Mouse (Mus musculus) thymus, adult 2 months (tissue): ENCODE measurements around the gene Npnt. TPM values are rescaled to one million over a fixed set of nuclear protein-coding genes. Genes with fewer than 3 reads are reported as not detected.

Source experiments
- DNase-seq: peaks from one replicate; pipeline ENCODE4 v3.0.0; 2021
- H3K27ac ChIP-seq: fragments of 200-500 bp; 2 replicates; pipeline ENCODE4 v1.5.1; 2012; ENCODE audit warnings: low read length, control low read depth; ENCODE audit not compliant: control insufficient read depth, insufficient read depth
- H3K27me3 ChIP-seq: fragments of 200-500 bp; 2 replicates; pipeline ENCODE4 v1.6.1; 2012; ENCODE audit warnings: mild to moderate bottlenecking, low read length, moderate library complexity, mixed read lengths; ENCODE audit not compliant: control insufficient read depth, insufficient read depth
- H3K36me3 ChIP-seq: fragments of 200-500 bp; 2 replicates; pipeline ENCODE4 v1.6.1; 2012; ENCODE audit warnings: mild to moderate bottlenecking, low read length, moderate library complexity; ENCODE audit not compliant: control insufficient read depth, insufficient read depth
- H3K4me1 ChIP-seq: fragments of 200-500 bp; replicated peaks from 2 replicates; pipeline ENCODE4 v1.6.1; 2012; ENCODE audit warnings: low read length; ENCODE audit not compliant: control insufficient read depth, insufficient read depth
- H3K4me3 ChIP-seq: fragments of 200-500 bp; 2 replicates; pipeline ENCODE4 v1.5.1; 2012; ENCODE audit warnings: mild to moderate bottlenecking, low read length, control low read depth, moderate library complexity; ENCODE audit not compliant: control insufficient read depth, insufficient read depth
- CTCF ChIP-seq: fragments of 200-500 bp; IDR thresholded peaks from 2 replicates; pipeline ENCODE4 v1.5.1; 2012; ENCODE audit warnings: mild to moderate bottlenecking, control low read depth, low read length, moderate library complexity, borderline replicate concordance; ENCODE audit not compliant: control insufficient read depth, poor library complexity, insufficient read depth; ENCODE audit errors: extremely low read depth
- POLR2A ChIP-seq: fragments of 200-500 bp; IDR thresholded peaks from 2 replicates; pipeline ENCODE4 v1.6.1; 2012; ENCODE audit warnings: mild to moderate bottlenecking, low read length, control low read depth, moderate library complexity; ENCODE audit not compliant: control insufficient read depth, poor library complexity, insufficient read depth; ENCODE audit errors: extremely low read depth
- WGBS: fragments of 180-500 bp; shearing (Covaris S2); methylation state at CpG from one replicate; pipeline ENCODE4 v1.1.7; 2018; 5-methylcytosine and 5-hydroxymethylcytosine counted together
- polyA plus RNA-seq: library from polyadenylated mRNA; depleted of rRNA; stranded (reverse); fragments of >200 nt; gene quantifications from 2 replicates; pipeline ENCODE4 v1.2.3, GENCODE M21; 2012

Npnt gene
- polyA plus RNA-seq, 1 experiment, result 10.5 TPM

DNA sequence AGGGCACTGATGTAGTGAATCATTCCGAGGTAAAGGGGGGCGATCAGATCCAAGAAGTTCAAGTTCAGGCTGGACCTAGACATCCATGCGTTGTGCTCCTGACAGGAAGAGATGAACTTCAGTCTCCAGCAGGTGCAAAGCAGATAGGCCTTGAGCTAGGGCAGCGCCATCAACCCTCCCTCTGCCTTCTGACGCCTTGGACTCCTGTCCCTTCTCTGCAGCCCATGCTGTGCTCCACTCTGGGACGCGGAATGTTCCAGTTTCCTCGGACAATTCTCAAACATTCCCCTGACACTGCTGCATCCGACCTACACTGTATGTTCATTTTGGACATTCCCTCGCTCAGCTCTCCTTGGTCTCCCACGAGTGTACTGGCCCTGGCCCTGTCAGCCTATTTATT, 30.9 kb downstream of the Npnt start:
- WGBS, result 94% methylated on average over 11 of the region's 11 CpGs
- no peak overlapping the region for H3K4me3 ChIP-seq
- no peaks in the 10 kb centered on the region for H3K4me1 ChIP-seq
- no peak for DNase-seq
- TF ChIP-seq CTCF (no peak), POLR2A (no peak)
- no peaks in the 10 kb centered on the region for H3K27me3 ChIP-seq
- no peak overlapping the region for H3K27ac ChIP-seq
- no peaks in the 10 kb centered on the region for H3K36me3 ChIP-seq

DNA sequence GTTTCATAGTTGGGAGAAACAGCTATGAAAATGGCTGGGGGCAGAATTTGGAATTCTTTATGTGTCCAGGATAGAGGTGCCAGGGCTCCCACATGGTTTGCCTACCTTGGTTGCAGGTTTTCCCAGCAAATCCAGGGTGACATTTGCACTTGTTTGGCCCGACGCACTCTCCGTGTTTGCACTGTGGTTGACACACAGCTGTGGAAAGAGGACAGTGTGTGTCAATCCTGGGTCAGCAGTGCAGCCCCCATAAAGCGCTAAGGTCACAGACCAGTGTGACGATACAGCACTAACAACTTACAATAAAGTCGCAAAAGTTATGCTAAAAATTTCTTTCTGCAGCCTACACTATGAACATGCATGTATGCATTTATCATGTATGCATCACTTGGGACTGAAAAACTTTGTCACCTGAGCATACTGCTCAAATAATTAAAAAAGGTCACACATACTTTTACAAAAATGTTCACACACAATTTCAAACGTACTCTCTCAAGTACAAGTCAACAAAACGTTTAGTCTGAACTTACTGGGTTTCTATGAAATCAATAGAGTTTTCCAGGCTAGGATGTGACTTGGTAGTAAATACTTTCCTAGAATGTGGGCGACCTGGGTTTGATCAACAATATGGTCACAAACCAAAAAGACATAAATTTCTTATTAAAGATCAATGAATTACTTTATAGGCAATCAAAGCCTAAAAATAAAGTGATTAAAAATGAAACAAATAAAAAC, 32.6 kb downstream of the Npnt start:
- no peaks in the 10 kb centered on the region for H3K4me1 ChIP-seq
- no peaks in the 10 kb centered on the region for H3K36me3 ChIP-seq
- no peak overlapping the region for H3K27ac ChIP-seq
- TF ChIP-seq CTCF, result no peak
- TF ChIP-seq POLR2A, result no peak
- 94% methylated on average over 9 of the region's 9 CpGs for WGBS
- H3K27me3 ChIP-seq, result no peaks in the 10 kb centered on the region
- H3K4me3 ChIP-seq, result no peak overlapping the region
- no peak for DNase-seq

DNA sequence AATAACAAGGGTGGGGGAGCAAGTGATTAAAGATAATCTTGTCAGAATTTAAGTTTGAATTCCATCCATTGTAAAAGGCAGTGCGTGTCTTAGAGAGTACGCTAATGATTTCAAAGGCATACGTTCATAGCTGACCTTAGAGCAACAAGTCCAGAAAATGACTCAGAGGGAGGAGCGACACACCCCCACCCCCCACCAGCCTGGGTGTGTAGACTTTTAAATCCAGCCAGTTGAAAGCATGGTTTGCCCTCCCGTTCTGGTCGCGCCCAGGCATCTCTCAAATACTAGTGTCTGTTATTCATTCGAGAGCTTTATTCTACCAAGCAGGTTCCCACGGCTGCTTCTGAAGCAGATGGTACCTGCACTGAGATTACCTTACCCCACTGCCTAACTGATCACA, 34.4 kb downstream of the Npnt start:
- Histone ChIP-seq H3K36me3 (no peaks in the 10 kb centered on the region), H3K27ac (no peak overlapping the region), H3K27me3 (no peaks in the 10 kb centered on the region), H3K4me3 (no peak overlapping the region), H3K4me1 (no peaks in the 10 kb centered on the region)
- no peak for DNase-seq
- 92% methylated on average over 9 of the region's 9 CpGs for WGBS
- no peak for TF ChIP-seq CTCF

DNA sequence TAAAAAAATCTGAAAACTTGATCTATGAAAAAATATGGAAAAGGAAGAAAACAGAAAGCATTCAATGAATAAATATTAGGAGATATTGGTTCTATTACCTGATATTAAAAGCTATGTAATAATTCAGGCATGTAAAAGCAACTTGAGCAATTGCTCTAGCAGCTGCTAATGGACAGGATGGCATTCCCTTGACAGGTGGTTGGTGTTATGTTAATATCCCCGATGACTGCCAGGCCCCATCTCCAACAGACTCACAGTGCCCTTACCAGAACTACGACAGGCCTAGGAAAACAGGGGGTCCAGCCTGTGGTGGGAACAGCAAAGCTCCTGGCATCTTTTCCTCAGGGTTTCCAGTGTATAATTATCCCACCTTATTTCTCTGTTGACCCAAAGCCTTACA, 37.7 kb downstream of the Npnt start:
- TF ChIP-seq POLR2A (no peak), CTCF (no peak)
- no peak for DNase-seq
- Histone ChIP-seq H3K36me3 (no peaks in the 10 kb centered on the region), H3K4me3 (no peak overlapping the region), H3K27ac (no peak overlapping the region), H3K4me1 (no peaks in the 10 kb centered on the region), H3K27me3 (no peaks in the 10 kb centered on the region)
- 96% methylated on average over 2 of the region's 2 CpGs for WGBS

DNA sequence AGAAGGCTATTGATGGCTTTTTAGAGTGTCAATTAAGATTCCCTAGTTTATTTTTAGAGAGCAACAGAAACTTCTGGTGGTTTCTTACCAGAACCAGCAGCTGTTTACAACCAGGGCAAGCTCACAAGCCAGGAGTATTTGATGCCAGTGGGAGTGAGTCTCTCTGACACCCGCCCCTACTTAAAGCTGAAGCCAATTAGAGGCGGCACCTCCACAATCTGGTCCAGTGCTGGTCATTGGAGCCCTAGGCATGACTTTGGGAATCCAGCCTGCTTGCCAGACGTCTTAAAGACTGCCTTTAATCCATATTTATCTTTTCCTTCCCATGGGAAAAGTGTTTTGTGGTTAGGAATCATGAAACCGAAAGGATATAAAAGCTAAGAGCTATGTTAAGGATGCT, 38.4 kb downstream of the Npnt start:
- 91% methylated on average over 4 of the region's 4 CpGs for WGBS
- no peaks in the 10 kb centered on the region for H3K27me3 ChIP-seq
- no peak for TF ChIP-seq POLR2A
- TF ChIP-seq CTCF, result no peak
- no peaks in the 10 kb centered on the region for H3K4me1 ChIP-seq
- no peaks in the 10 kb centered on the region for H3K36me3 ChIP-seq
- no peak overlapping the region for H3K27ac ChIP-seq
- H3K4me3 ChIP-seq, result no peak overlapping the region
- no peak for DNase-seq

DNA sequence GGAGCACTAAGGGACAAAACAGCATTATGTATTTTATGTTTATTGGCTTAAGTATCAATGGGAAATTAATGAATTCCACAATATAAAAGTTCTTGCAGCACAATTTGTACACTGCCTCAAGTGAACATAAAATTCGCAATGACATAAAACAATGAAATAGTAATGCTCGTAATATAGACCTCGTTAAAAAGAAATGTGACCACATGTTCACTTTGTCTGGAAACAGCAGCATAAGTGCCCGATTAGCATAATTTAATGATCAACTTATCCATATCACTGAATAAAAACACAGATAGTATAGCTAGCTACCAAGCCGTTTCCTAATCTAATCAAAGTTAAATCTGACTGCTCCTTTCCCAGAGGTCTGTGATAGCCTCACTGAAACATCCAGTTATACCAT, 39.4 kb downstream of the Npnt start:
- Histone ChIP-seq H3K27ac (no peak overlapping the region), H3K27me3 (no peaks in the 10 kb centered on the region), H3K4me1 (no peaks in the 10 kb centered on the region), H3K4me3 (no peak overlapping the region), H3K36me3 (no peaks in the 10 kb centered on the region)
- WGBS, result 94% methylated on average over 5 of the region's 5 CpGs
- TF ChIP-seq CTCF, result no peak
- TF ChIP-seq POLR2A, result no peak
- no peak for DNase-seq

DNA sequence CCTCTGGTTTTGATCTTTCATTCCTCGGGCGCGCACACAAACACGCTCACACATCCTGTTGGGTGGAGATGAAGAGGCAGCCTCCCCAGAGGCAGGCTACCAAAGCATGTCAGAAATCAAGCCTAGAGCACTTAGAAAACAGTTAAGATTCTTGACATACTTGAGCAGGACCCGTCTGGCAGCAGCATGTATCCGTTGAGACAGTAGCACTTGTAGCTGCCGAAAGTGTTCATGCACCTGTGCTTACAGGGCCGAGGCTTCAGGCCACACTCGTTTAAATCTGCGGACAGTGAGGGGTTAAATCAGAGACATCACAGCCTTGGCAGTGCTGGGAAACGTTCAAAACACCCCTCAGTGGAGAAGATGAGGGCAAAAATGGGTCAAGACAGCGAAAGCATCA, 40.4 kb downstream of the Npnt start:
- Histone ChIP-seq H3K27ac (no peak overlapping the region), H3K27me3 (no peaks in the 10 kb centered on the region), H3K4me3 (no peak overlapping the region), H3K36me3 (no peaks in the 10 kb centered on the region), H3K4me1 (no peaks in the 10 kb centered on the region)
- 80% methylated on average over 12 of the region's 12 CpGs for WGBS
- no peak for DNase-seq
- TF ChIP-seq CTCF (no peak), POLR2A (no peak)
